Mouse (Mus musculus) gastrocnemius, postnatal 25 days (tissue): ENCODE measurements around the gene Mroh2a. TPM values are rescaled to one million over a fixed set of nuclear protein-coding genes. Genes with fewer than 3 reads are reported as not detected.
A peak's percentile ranks its signal among the peaks of the same experiment; 100 is the strongest.

Experiments
- DNase-seq: peaks from one replicate; pipeline ENCODE4 v3.0.0; 2022
- total RNA-seq, 2 experiments: library from RNA; stranded (reverse); gene quantifications; 1 replicate in 1 of 2; 2 replicates in 1 of 2; pipeline ENCODE4 v1.2.3; 2021

The Mroh2a gene
- total RNA-seq, 2 experiments from 2014 or later = not detected

DNA sequence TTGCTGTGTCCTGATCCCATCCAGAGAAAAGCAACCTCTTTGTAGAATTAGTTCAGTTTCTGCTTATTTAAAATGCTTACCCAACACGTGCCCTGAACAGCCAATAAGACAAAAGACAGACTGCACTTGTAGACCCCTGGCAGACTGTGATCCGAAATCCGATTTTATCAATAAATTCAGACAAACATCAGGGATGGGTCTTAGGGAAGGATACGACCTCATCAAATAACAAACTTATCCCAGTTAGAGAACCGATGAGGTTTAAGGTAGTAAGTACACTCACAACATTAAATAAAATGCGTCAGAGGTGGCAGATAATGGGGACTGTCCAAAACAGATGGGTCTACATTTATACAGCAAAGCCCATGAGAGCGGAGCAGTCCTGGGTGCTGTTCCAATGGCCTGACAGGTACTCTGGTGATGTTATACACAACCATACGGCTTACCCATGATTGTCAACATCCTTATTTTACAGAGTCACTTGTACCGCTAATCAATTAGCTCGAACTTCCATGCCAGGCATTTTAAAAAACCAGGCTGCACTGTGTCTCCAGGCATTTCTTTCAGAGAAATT lies 49.8 kb downstream of the Mroh2a start:
- peak; percentile 14 for DNase-seq

DNA sequence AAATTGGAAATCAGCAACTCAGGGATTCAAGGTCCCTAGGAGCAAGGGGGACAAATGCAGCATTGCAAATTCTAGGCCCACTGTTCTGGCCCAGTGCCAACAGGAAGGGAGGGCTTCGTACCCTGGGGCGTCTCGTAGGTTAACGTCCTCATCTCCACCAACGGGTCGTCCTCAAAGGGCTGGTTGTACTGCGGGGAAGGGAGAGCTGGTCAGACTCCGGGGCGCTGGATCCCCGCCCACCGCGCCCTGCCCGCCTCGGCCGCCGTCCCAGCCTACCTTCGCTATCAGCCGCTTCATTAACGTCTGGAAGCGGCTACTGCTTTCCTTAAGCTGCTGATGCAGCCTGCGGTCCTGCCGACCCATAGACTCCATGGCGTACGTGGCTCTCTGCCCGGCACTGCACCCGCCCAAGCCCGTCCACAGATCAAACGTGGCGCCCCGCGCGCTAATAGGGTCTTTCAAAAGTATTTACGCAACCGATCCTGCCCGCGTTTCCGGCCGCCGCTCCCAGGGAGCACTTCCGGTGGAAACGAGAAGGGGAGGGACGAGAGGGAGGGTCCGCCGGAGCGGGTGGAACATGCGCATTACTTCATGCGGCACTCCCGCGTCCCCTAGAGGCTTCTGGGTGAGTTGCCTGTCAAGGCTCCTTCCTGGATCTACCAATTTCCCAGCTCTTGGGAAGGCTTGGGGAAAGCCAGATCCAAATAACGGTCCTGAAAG lies 50.5 kb downstream of the Mroh2a start, which contains the start of the genes Hjurp and Trpm8:
Gene Hjurp (minus strand): TSS at position 536 of the 720 bp plus-strand sequence.
Gene Trpm8 (plus strand): TSS at position 564 of the 720 bp plus-strand sequence.
- peak; percentile 100 for DNase-seq

DNA sequence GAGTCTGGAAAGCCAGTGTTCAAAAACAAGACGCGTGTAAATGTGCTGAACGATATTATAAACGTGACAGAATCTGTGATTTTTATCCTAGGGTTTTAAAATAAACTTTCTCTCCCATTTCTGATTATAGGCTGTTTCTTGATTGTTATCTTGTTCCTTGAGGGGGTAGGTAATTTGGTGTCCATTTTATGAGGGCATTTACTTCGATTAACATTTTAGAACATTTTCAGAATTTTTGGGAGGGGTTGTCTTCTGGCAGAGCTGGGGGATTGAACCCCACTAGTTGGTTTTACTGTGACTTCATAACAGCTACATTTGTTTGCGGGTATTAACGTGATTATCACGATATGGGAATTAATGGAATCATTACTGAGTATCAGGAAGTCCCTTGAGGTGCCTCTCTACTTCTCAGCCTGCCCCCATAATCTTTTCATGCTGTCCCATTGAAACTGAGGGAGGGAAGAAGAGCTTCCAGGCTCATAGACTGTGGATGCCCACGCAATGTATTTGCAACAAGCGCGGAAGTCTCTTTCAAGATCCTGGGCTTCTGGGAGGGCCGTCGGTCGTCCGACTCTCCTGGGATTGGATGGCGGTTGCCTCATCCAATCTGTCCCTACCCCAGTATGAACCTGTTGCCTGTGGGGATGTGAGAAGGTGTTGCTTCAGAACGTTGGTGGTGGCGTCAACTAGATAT lies 51.2 kb downstream of the Mroh2a start:
- DNase-seq = no peak

DNA sequence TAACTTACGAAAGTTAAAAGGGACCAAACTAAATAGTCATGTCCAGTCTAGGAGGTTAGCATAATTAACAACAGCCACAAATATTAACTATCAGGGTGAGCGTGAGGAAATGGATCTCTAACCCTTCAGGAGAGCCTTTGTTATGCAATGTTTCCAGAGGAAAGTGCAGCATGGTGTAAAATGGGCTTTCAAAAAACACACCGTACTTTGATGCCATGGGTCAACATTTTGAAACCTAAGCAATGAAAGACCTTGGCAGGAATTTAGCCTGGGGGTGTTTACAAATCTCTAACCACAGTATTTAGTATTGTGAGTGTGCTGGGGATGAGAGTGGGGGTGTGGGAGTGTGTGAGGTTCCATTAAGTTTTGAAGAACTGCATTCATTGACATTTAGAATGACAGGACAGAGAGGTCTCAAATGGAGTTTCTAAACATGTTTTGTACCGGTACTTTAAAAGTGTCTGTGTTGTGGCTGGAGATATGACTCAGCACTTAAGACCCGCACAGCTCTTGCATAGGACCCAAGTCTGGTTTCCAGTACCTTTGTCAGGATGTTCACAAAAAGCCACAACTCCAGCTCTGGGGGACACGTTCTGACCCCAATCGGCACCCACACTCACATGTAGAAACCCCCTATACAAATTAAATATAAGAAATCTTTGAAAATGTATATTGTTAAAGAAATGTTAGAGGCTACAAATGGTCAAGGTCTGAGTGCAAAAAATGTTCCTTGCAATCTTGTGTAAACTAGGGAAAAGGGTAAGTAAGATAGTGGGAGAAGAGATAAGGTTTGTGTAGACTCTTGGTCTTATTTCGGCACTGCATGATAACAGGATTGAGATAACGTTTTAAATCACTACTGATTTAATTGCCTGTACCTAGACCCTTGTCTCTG lies 52.6 kb downstream of the Mroh2a start:
- peak; percentile 6 for DNase-seq

DNA sequence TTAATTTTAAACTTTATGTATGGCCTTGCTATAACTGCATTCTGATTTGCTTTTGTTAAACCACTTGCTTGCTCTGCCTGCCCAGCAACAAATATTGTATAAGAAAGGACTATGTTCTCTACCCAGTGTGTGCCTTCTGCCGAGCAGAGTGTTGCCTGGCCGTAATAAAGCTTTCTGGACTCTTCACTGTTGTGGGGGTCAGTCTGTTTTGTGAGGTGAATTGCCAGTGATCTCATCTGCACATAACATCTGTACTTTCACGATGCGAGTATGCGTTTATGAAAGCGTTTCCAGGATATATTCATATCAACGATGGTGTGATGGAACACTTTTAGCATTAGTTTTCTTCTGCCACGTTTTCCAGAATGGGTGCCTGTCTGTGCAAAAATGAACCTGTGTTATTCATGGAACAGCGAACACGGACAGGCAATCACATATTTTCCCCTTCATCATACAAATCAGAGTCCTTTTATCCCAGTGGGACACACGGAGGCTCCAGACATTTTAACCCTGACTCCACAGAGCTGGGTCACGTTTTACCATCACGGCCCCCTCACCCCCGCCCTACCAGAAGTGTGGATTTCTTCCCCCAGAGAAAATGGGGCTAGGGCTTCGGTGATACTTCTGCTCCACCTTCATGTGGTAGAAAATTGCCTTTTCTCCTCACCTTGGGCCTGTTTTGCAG lies 53.4 kb downstream of the Mroh2a start:
- peak; percentile 8 for DNase-seq

DNA sequence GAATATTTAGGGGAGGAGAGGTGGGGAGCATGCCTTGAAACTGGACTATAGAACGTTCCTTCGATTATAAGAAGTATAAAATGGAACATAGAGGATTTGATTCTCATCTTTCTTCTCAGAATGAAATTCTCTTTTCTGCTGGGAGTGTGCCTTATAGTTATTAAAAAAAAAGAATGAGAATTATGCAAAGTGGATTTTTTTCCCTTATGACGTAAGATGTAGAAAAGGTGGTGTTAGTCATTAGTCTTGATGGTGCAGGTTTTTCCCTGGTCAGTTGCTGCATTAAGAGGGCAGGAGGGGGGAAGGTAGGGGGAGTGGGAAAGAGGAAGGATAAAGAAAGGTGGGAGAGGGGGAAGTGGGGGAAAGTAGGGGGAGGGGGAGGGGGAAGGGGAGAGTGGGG lies 55.5 kb downstream of the Mroh2a start:
- DNase-seq = no peak

DNA sequence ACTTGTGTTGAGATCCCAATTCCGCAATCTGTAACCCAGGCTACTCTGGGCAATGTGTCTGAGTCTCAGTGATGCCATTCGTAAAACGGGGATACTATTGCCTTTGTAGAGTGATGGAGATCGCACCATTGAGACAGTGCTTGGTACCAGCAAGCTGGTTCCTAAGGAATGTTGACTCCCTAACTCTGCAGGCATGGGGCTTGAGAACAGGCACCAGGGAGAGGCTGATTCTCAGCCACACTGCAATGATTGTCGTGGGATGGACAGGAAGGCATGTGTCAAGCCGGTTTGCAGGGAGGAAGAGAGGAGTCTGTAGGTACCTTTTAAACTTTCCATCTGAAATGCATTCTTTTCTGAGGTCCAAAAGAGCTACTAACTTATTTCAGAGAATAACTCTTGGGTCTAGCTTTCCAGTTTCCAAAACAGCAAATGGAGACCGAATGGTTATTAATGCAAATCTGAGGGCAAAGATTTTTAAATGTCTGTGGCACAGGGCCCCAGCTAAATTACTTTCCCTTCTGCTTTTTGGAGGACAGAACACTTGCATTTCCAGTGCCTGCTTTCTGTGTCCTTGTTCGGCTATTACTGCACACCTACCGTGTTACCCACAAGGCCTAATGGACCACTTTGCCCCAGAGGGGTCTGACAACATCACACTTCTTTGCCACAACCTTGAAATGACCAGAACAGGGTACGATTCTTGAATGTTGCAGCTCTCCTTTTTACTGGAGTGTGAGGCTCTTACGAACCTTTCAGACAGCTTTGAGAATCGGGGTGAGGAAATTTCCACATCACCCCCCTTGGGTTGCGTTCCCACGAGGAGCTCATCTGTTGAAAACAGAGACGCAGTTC lies 56.8 kb downstream of the Mroh2a start:
- no peak for DNase-seq

DNA sequence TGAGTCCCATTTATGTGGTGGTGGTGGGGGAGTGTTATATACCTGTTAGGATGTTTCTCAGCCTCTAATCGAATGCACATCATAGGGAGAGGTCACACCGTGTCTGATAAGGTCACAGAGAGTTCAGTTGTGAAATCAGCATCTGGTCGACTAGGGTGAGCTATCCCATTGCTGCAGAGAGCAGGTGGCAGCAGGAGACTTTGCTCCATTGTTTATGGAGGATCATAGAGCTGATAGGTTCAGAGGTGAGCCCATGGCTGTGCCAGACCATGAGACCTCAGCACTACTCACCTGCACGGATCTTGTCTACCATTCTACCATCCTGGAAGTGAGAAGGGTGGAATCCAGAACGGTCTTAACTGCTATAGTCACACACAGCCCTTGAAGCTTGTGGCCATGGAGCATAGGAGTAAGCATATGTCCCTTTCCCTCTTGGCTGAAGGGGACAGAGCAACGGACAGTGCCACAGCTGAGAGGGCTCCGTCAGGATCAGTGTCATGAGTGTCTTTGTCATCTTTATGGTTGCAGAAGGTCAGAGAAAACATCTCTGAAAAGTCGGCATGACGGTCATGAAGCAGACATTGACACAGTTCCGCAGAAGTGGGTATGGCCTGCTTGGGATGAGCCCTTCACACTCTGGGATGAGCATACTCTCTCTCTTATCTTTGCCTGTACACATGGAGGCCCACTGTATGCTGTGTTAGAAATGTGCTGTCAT lies 57.6 kb downstream of the Mroh2a start:
- no peak for DNase-seq

DNA sequence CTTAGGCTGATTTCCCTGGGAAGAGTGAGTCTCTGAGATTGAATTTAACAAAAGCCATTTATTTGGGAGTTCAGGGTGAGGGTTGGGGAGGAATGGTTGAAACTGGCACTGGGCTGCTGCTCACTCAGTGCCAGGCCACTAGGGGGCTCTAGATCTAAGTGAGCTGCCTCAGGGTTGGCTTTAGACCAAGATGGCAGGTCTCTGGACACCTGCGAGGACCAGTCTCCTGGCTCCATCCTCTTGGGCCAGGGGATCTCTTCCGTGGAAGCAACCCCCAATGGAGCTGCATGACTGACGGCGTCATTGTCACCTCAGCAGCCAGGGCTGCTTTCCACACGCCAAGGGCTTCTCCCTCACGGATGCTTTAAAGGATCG lies 58.1 kb downstream of the Mroh2a start:
- DNase-seq = no peak

DNA sequence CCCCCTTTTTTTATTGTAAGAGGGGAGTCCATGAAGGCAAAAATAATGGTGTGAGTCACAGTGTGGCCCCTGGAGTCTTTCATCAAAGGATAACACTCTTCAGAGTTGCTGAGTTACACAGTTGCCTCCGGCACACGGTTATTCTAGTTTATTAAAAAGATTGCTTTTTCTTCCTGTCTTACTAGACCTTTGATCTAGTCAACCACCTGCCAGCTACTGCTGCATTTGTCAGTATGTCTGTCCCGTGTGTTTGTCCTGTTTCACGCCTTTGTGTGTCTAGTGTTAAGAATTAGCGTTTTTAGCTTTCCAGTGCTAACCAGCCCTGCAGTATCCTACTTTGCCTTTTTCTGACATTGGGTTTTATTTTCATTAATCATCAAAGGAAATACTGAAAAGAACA lies 58.9 kb downstream of the Mroh2a start:
- no peak for DNase-seq

DNA sequence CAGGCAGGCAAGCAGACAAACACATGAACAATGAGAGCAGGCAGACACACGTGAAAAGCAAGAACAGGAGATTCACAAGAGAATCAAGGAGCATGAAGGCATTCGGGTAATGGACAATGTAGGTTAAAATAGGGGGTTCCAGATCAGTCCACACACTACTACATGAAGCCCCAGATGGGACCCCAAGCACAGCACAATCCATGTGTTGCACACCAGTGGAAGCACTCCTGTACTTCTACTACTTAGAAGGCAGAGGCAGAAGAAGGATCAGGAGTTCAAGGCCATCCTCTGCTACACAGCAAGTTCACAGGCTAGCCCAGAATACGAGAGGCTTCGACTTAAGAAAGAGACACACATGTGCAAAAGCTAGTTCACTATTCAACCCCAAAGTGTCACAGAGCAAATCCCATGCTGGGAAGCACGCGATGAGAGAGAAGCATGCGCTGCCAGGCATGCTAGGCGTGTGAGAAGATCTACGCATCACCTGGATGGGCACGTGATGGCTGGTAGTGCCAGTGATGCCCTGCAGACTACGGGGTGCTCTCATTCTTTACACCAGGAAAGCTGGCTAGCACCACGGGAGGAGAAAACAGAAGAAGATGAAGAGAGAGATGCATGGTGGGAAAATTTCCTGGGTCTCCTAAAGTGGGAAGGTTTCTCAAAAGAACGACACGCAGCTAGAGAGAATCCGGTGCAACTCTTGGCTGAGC lies 59.5 kb downstream of the Mroh2a start:
- no peak for DNase-seq

DNA sequence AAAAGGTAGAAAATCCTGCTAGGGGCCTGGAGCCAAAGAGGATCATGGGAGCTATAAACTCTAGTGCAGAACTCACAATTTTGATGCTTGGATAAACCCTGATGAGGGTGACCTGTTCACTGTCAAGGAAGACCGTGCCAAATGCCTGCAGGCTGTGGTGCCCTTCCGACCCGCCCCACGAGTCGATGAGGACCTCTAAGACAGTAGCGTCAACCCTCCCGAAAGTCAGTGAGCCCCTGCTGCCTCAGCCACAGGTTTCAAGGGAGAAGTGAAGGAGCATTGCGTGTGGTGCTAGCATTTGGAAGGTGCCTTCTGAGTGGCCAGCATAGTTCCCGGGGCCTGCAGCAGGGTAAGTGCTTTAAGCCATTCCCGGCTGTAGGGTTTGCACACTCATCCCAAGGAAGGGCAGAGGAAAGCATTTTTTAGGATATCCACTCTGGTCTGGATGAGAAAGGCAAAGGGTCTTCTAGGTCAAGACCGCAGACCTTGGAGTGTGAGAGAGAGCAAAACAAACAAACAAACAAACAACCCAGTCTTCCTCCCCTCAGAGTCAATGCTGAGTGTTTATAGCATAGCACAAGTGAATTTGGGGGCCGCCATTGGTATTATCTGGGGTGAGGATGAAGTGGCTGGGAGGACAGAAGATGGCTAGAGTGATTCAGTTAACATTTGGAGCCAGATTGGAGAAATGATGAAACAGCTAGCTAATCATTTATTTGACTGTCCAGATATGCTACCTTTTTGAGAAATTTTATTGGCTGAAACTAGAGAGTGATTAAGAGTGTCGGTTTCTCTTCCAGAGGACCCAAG lies 60.3 kb downstream of the Mroh2a start:
- DNase-seq = no peak

DNA sequence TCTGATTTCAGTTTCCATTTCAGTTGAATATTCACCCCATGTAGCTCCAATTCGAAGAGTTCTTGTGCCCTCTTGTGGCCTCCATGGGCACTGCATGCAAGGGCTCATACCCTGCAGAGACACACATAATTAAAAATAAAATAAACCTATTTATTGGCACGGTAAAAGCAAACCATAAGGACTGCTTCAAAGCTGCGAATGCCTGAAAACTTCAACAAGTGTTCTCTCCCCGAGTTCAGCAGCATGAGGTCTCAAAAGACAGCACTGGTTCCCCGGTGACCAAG lies 60.9 kb downstream of the Mroh2a start:
- DNase-seq = no peak

DNA sequence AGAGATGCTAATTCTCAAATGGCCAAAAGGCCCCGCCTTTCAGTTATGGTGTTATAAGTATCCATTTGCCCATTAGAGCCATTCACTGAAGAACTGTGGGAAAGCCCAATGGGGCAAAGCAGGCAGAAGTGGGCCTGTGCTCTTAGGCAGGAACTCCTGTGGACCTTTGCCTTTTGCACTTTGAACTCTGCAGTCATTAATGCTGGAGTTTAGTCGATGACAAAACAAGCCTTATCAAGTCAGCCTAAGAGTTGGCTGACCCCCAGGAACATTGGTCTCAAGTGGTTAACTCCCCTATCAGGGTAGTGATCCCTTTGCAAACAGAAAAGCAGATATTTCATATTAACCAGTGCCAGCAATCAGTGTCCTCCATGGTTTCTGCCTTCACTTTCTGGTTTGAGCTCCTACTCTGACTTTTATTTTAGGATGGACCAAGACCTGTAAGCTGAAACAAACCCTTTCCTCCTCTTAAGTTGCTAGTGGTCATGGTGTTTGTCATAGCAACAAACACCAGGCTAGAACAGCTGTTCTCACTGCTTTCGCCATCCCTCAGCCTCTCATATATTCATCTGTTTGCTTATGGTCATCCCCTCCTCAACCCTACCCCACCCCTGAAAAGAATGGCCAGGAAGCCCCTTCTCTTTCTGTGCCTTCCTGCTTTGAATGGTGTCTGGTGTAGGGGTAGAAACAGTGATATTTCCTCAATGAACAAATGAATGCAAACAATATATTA lies 61.4 kb downstream of the Mroh2a start:
- DNase-seq = no peak

DNA sequence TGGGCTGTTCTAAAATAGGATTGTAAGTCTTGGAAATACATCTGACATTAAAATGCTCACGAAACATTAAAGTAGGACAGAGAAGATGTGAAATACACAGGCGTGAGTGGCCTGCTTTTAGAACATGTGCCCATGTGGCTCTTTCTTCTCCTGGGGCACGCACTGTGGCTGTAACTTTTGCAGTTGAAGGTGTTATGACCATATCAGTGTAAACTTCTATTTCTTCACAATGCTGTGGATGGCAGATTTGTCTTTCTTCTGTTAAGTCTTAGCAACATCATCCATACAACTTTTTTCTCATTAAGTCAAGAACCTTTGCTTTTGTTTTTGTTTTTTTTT lies 62.0 kb downstream of the Mroh2a start:
- DNase-seq = no peak

DNA sequence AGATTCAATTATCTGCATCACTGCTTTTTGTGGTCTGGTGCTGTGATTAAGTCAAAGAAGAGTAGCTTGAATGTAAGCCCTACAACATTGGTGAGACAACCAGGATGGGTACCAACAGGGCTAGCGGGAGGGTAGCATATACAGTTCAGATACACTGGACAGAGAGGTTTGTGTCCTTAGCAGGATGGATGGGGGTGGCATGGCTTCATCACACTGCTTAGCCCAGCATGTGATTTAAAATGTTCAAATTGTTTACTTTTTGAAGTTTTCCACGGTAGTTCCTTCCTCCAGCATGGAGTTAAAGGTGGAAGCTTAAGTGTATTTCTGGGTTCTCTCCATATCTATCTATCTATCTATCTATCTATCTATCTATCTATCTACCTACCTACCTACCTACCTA lies 62.4 kb downstream of the Mroh2a start:
- DNase-seq = no peak

DNA sequence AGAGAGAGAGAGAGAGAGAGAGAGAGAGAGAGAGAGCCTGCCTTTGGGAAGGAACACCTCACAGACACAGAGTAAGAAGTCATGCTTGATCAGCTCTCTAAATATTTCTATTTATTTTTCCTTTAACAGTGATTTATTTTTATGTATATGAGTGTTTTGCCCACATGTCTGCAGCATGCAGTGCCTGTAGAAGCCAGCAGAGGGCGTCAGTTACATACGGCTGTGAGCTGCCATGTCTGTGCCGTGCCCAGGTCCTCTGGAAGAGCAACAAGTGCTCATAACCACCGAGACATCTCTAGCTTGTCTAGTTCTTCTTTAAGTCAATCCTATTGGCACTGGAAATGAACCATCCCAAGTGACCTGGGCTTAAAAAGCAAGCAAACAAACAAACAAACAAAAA lies 63.1 kb downstream of the Mroh2a start:
- peak; percentile 13 for DNase-seq

DNA sequence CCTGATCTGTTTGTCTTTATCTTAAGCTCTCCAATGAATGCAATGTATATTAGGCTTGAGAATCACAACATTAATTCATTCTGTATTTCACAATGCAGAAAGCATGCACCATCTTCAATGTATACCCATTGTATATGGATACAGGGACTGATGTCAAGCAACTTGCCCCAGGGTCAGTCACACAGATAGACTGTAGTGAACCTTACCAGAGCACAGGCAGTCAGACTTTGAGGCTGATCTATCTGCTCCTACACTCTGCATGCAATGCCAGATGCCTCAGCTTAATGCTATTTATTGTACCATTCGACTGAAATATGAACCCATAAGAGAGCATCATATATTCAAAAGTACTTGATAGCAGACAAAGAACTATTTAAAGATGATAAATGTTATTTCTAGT lies 63.7 kb downstream of the Mroh2a start:
- DNase-seq = no peak
